Mouse (Mus musculus) embryo, embryonic 9.5 days (tissue): ENCODE results near the gene Gpx3.

Source experiments
- DNase-seq: peaks from one replicate; pipeline ENCODE4 v3.0.0-alpha.2; 2017; ENCODE audit errors: extremely low spot score

Gene Gpx3

DNA sequence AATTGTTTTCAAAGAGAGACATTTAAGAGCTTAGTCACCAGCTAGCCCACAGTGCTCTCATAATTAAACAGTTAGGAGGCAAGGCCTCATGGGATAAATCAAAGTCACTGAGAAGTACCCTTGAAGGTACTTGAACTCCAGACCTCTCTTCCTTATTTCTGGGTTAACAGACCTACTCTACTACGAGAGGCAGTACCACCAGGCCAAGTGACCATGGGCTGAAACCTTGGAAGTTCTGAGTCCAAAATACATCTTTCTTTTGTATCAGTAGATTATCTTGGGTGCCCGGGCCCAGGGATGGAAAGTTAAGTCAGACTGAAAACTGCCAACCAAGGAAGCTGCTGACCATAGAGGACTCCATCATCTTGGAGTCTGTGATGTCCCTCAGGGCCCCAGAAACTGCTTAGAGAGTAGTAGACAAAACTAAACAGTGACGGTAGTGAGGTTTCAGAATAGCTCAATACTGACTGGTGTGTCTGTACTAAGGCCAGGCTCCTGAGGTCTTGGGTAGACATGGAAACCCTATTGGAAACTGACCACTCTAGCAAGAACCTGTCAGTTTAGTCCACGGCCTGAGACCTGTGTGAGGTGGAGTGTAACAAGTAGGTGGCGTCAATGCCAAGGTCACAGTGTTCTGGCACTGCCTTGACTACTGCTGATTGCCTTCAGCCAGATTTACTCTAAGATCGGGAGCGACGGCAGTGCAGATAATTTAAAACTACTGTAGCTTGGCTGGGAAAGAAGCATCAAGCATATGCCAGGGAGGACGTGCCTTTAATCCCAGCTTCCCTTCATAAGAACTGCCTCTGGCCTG, 10.5 kb downstream of the Gpx3 start:
- no peak for DNase-seq

DNA sequence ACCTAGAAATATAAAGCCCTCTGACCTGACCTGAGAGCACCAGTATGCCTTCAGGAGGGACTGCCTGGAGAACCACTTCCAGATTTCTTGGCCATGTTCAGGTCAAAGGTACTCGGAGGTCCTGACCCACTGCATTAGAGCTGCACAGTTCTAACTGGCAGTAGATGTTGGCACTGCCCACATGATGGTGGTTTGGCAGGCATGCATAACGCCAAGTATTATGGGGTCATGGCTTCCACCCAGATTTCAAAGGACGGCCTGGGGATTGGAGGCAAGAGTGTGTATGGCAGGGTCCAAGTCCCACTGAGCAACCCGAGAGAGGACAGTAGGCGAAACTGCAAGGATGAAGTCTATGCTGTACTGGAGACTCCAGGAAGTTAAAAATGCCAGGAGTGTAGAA, 11.6 kb downstream of the Gpx3 start:
- no peak for DNase-seq

DNA sequence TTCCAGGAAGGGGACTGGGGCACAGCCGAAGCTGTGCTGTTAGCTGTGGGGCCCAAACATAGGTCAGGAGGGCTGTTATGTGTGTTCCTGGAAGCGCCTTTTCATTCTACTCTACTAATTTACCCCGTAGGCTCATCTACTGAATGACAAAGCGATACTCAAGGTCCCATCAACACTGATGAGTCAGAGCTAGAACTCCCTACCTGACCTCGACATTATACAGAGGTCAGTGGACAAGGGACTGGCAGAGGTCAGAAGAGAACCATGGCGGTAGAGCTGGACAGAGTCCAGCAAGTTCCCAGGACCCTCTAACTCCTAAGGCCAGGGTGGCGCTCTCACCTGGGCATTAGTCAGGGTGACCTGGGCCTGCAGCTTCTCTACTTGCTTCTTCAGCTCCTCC, 15.2 kb downstream of the Gpx3 start:
- no peak for DNase-seq

DNA sequence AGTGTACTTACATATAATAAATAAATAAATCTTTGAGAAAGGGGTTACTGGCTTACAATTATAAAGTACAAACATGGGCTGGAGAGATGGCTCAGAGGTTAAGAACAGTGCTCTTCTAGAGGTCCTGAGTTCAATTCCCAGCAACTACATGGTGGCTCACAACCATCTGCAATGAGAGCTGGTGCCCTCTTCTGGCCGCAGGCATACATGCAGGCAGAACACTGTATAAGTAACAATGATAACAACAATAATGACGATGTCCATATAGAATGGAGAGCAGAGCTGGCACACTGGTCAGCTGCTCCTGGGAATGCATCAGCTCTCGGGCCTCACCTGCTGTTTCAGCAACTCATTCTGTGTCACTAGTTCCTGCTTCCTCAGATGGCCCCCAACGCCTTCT, 16.0 kb downstream of the Gpx3 start:
- no peak for DNase-seq

DNA sequence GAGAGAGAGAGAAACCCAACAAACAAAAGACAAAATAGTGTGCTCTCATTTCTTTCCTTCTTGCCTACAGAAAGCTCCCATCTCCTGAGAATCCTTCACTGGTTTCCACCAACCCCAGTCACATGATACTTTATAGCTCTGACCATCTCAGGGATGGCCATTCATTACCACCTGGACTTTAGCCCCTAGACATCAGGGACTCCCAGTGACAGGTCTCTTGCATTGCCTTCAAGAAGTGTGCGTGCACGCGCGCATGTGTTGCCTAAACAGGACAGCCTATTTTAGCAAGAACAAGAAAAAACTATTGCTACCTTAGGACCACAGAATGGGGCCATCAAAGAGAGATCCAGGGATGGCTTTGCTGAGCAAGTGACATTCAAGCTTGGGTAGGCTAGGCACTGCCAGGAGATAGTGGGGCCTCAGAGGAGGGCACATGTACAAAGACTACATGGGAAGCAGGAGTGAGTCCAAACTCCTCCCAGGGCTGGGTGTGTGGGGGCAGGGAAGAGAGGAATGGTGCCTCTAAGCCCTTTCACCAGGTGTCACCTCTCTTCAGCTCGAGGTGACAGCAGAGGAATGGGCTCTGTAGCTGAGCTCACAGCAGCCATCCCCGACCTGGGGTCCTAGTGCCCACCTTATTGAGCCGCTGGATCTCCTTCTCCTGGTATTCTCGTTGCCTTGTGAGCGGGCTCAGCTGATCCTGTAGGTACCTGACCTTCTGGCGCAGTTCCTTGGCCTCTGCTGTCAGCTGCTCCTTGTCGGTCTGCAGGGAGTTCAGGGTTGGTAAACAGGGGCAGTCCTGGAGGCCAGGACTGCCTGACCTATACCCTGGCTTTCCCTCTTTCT, 18.1 kb downstream of the Gpx3 start:
- no peak for DNase-seq

DNA sequence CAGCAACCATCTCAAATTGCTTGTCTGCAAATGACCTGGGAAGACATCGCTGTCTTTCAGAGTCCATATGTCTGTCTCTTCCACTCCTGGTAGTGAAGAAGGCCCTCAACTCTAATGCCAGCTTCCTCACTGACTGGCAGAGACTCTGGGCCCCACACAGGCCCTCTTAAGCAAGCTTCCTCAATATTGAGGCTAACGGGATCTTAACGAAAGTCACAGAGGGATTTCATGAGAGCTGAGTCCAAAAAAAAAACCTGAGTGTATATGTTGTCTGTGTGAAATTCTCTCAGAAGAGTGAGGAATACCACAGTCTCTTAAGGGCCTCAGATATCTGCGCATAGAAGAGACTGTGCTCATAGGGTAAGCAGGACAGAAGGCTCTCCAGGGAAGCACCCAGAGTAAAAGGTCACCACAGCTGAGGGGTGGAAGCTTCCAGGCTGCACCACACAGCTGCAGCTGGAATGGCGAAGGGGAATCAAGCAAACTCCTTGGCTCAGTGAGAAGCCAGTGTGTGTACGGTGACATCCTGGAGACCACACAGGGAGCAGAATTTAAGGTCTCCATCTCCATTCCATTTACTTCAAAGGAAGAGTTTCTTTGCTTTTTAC, 18.8 kb downstream of the Gpx3 start:
- no peak for DNase-seq

DNA sequence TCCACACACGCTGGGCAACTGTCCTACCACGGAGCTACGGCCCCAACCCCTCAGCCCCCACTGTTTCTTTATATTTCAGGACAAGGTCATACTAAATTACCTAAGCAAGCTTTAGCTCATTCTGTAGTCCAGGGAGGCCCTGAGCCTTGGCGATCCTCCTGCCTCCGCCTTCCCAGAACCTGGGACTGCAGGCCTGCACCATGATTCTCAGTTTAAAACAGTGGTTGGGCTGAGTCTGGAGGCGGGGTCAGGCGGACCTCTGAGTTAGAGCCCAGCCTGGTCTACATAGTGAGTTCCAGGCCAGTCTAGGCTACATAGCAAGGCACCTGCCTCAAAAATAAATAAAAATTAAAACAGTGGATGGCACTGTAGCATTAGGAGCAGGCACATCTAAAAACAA, 19.5 kb downstream of the Gpx3 start:
- peak; percentile 37 for DNase-seq

DNA sequence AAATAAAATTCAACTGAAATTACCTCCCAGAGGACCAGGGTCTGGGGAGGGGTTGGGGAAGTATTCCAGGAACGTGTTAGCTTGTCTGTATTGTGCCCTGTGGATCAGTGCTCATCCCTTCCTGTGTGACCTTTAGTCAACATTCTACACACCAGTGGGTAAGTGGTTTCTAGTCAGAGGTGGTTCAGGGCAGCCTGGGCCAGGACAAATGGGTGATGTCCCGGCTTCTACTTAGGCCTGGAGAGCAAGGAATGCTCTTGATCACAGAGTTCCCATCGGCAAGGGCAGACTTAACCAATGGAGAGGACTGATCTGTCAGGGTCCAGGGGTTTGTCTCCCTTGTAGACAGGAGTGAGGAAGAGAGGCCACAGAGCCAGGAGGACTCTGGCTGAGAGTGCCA, 20.2 kb downstream of the Gpx3 start:
- no peak for DNase-seq

DNA sequence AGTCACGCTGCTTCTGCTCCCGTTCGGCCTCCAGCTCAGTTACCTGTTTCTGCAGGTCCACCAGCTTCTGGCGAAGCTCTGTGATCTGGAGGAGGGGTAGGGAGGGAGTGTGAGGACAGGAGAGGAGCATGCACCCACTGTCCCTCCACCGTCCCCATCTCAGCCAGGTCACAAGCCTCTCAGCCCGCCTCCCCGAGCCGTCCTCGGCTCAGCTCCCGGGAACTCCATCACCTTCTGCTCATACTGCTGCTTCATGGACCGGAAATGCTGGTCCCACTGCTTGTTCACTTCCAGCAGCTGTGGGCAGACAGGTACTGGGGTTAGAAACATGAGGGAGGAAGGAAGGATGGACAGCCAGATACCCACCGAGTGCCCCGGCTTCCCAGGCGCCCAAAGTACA, 21.9 kb downstream of the Gpx3 start:
- DNase-seq = no peak

DNA sequence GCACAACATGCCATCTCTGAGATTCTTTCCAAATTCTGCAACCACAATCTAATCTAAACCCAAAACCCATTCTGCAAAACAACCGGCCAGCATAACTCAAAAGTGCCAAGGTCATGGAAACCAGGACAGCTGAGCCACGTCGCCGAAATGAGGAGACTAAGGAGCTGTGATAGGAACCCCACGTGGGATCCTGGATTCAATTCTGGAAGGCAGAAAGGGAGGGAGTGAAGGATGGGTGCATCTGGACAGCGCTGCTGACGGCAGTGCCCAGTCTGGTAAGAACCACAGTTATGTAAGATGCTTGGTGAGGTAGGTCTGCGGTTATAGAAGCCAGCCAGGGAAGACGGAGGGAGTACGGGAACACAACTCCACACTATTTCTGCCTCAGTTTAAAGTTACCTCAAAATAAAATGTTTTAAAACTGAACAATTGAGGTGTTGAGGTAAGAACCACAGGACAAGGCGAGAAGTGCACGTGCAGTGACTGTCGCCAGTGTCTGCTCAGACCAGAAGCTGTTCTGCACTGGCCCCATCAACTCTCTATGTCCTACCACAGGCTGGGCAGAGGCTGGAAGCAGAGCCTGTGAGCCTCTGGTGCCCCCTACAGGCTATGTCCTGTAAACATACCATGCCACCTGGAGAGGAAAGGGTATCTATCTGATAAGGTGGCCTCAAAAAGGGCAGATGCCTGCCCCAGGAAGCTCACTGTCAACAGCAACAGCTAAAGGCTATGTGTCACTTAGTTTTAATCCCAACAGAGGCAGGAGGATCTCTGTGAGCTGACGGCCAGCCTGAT, 25.3 kb downstream of the Gpx3 start:
- DNase-seq = peak; percentile 59

DNA sequence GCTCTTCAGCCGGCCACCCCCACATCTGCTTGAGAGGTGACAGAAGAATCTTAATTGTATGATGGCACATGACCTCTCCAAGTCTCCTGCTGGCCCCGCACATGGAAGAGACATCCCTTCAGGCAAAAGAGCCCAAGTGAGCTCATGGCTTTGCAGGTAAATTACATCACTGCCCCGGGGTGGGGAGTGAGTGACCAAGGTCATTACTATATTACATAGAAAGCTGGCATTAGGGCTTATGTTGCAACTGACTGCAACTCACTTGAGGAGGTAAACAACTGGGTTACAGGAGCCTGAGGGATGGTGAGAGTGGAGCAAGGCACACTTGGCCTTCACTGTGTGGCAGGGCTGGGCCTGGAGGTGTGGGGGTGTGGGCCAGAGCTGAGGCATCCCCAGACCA, 26.0 kb downstream of the Gpx3 start:
- no peak for DNase-seq

DNA sequence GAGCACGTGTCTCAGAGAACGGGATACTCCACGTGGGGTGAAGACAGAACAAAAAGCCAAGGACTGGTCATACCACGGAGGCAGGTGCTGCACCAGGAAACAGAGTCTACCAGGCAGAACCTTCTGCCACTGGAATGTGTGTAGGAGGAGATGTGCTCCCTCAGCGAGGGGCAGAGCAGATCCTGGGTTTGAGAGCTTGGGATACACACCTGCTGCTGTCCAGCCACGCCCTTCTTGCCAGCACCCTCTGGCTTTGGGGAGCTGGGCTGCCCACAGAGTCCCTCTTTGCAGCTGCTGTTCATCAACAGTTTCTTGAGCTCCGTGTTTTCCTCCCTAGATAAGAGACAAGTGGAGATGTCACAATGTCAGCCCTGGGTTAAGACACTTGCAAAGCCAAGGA, 26.6 kb downstream of the Gpx3 start:
- no peak for DNase-seq

DNA sequence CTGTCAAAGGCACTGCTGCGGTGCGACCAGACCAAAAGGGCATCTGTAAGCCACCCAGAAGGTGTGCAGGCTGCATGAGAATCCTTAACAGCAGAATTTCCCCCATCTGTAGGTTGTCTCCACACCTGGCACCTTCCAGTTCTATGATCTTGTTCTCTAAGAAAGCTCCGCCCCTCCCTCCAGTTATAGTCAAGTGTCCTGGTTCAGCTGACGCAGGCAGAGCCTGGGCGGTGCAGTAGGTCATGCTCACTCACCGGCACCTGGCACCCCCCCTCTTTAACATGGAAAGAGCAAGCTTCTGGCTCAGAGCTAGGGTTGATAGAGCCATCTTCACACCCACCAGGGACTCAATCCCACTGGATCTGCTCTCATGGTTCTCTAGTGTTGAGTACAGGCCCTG, 27.0 kb downstream of the Gpx3 start:
- no peak for DNase-seq

DNA sequence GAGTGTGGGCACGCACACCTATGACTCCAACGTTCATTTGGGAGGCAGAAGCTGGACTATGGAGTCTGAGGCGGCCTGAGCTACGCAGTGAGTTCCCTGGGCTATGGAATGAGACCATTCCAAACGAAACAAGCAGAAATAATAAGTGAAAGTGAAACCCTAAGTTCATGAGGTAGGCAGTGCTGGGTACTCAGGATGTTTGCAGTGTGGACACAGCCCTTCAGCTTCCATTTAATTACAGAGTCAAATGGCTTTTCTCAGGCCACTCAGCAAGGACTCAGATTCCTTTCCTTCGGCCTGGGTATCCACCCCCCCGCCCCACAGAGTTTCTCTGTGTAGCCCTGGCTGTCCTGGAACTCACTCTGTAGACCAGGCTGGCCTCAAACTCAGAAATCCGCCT, 27.5 kb downstream of the Gpx3 start:
- DNase-seq = no peak

DNA sequence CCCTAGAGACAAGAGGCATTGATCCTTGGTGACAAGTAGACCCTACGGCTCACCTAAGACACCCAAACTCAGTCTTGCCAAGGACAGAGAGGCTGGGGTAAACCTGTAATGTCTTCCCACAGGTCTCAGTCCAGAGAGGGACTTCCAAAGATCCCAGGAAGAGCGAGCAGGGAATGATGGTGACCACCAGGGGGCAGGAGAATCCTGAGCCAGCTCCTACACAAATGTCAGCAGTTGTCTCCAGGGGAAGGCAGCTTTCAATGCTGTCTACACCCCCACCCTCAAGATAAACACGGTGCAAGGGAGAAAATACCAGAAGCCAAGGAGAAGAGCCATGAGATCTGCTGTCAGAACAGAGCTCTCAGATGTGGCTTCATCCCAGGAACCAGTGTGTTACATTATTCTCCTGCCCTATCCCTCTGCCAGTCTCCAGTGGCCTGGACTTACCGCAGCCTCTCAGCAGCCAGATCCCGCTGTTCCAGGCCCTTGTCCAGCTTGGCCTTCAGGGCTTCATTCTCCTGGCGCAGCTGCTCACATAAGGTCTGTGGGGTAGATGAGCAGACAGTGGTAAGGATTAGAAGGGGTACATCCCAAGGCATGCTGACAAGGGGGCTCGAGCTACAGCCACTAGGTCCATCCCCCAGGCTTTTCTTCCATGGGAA, 28.2 kb downstream of the Gpx3 start:
- DNase-seq = peak; percentile 60

DNA sequence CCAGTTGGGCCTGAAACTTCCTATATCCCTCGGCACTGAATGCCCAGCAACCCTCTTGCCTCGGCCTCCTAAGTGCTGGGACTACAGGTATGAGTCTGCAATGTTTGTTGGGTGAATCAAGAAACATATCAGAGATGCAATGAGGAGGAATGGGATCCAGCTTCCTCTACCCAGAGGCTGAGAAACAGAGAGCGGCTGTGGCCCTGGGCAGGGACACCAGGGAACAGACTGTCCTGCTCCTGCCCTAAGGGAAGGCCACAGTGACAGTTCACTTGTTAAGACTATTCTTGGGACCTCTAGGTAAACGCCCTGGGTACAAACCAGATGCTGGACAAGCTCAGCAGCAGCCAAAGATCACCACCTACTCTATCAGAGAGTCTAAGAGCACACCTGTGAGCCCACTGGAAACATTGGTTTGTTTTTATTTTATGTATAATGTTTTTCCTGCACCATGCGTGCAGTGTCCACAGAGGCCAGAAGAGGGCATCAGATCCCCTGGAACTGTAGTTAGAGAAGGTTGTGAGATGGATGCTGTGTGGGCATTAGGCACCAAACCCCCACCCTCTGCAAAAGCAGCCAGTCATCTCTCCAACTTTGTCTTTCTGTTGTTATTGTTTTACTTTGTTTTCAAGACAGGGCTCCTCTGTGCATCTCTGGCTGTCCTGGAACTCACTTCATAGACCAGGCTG, 29.3 kb downstream of the Gpx3 start:
- peak; percentile 29 for DNase-seq

DNA sequence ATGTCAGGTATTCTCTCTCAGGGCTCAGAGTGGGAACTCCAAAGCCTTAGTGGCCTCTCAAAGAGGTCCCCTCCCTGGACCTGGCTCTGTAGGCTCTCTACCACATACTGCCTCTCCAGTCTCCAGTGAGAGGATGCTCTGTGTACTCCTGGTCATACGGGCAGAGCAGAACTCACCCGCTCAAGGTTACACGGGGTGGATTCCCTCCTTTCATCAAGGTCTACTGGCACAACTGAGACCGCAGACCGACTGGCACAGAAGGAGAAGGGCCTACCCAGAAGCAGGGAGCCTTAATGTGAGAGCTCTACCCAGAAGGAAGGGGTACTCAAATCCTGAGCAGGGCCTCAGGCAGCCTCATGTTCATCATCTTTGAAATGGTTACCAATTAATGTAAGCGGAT, 30.3 kb downstream of the Gpx3 start:
- DNase-seq = no peak

DNA sequence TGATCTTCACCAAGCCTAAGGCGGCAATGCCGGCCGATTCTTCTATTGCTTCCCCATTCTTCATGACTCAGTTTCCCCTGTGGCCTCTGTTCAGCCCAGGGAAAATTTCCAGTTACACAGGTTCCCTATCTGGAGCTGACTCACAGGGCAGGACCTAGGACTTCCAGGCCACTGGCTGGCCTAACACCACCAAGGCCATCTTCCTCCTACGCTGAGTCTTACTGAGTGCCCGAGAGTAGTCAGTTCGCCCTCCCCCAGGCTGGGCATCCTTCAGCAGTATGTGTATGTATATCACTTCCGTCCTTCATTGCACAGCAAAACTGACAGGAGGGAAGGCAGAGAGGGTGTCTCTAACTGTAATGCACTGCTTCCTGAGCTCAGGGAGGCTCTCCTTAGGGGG, 31.9 kb downstream of the Gpx3 start:
- no peak for DNase-seq

DNA sequence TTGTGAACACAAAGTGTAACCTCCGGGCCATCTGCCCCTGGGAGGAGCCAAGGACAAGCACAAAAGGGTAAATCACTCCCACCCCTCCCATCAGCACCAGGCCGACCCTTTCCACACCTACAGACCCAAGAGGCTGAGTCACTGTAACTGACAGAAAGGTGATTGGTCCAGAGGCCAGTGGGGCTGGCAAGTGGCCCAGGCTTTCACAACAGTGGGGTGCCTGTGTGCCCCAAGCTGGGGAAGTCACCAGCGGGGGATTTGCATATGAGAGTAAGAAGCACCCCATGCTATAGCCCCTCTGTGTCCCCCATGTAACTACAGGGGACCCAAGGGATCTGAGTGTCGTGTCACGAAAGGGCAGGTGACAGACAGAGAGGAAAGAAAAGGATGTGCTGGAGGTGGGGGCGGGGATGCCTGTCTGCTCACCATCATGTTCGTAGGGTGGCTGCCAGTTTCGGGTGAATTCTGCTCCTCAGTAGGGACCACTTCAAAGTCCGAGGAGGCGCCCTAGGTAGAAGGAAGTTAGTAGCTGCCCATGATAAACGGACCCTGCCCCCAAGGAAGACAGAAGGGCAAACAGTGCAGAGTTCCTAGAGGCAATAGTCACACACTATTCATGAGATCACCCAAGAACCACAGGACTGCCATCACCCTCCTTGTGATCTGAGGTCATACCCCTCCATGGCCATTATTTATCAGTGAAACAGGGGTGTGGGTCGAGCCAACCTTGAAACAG, 34.0 kb downstream of the Gpx3 start:
- DNase-seq = no peak

DNA sequence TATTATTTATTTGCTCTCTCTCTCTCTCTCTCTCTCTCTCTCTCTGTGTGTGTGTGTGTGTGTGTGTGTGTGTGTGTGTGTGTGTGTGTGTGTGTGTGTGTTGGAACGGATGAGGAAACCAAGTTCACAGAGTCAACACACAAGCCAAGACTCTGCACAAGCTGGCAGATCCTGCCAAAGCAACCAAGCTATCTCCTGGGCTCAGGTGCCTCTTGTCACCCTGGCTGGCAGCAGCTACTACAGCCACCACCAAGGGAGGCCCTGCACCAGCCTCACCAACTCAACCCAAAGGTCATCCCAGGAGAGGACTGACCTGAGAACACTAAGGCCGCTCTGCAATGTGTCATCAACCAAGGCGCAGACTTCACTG, 34.5 kb downstream of the Gpx3 start:
- no peak for DNase-seq
